Mouse (Mus musculus): Measurements from ENCODE around the gene Kxd1. TPM values are rescaled to one million over a fixed set of nuclear protein-coding genes. Genes with fewer than 3 reads are reported as not detected.

Gene Kxd1
- polyA plus RNA-seq, 1 experiment from 2014 or later: 77.6 TPM

DNA sequence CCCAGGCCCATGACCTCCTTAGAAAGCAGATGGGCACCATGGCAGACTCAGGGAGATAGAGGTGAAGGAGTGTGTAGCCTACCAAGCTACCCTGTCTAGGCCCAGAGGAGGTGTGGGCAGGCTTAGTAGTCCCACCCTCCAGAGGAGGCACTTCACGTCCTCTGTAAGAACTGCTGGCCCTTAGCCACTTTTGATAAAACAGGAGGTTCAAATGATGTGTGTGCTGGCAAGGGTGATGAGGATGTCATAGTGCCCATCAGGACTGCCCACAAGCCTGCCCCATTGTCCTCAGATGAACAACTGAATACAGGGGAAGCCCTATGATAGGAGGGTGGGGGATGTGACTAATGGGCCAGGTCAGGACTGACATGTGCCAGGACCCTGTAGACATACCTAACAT lies 25.1 kb upstream of the Kxd1 start:
- no peak overlapping the region for H3K9ac ChIP-seq (ENCODE audit: low read length)
- no peaks in the 10 kb centered on the region for H3K36me3 ChIP-seq (ENCODE audit: control insufficient read depth, insufficient read depth)
- peaks cover 59% of the 10 kb centered on the region for H3K4me1 ChIP-seq (ENCODE audit: control insufficient read depth, insufficient read depth, low read length)
- no peak overlapping the region for H3K4me2 ChIP-seq (ENCODE audit: low read depth, low read length)
- H3K27ac ChIP-seq (ENCODE audit: low read length): peak overlapping the region; percentile 66
- H3K4me3 ChIP-seq (ENCODE audit: low read length): no peak overlapping the region
- no peaks in the 10 kb centered on the region for H3K27me3 ChIP-seq (ENCODE audit: control insufficient read depth, insufficient read depth, low read length)
- 7% methylated on average over 1 of the region's 1 CpGs for WGBS
- peak; percentile 45; the same call in 1 of the 2 replicates for ATAC-seq (replicated peaks; ENCODE audit: extremely low read depth, insufficient read depth, low FRiP score)
- H3K9me3 ChIP-seq (replicated peaks; ENCODE audit: control insufficient read depth, low read length): no peaks in the 10 kb centered on the region

DNA sequence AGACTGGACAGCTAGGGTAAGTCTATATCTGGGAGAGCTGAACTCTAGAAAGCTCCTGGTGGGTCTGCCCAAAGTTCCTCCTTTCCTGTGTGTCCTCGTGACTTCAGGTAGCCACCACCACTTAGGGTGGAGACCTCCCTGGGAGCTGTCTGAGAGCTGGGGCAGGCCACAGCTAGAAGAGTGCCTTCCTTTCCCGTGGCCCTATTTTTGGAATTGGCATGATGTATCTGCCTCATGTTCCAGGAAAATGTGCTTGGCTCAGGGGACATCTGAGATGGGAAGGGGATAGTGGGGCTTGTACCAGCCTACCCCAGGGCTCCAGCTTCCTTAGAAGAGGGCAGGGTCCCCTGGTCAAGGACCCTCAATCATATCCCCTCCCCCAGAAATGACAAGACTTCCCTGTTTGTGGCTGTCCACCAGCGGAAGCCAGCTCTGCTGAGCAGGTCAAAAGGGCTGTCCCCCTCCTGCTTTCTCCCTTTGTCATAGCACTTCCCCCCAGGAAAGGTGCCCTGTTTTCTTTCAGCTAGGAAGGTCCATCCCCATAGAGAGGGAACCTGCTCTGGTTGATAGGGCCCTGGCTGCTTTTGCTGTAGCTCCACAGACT lies 23.9 kb upstream of the Kxd1 start:
- Histone ChIP-seq H3K27me3 (ENCODE audit: control insufficient read depth, insufficient read depth, low read length) (no peaks in the 10 kb centered on the region), H3K4me1 (ENCODE audit: control insufficient read depth, insufficient read depth, low read length) (peaks cover 52% of the 10 kb centered on the region), H3K27ac (ENCODE audit: low read length) (peak overlapping the region; percentile 83), H3K9ac (ENCODE audit: low read length) (peak overlapping the region; percentile 40), H3K36me3 (ENCODE audit: control insufficient read depth, insufficient read depth) (no peaks in the 10 kb centered on the region), H3K4me3 (ENCODE audit: low read length) (no peak overlapping the region), H3K4me2 (ENCODE audit: low read depth, low read length) (peak overlapping the region; percentile 26; the same call in 1 of the 2 replicates), H3K9me3 (replicated peaks; ENCODE audit: control insufficient read depth, low read length) (no peaks in the 10 kb centered on the region)
- WGBS: 39% methylated on average over 3 of the region's 3 CpGs
- ATAC-seq (replicated peaks; ENCODE audit: extremely low read depth, insufficient read depth, low FRiP score): peak; percentile 54

DNA sequence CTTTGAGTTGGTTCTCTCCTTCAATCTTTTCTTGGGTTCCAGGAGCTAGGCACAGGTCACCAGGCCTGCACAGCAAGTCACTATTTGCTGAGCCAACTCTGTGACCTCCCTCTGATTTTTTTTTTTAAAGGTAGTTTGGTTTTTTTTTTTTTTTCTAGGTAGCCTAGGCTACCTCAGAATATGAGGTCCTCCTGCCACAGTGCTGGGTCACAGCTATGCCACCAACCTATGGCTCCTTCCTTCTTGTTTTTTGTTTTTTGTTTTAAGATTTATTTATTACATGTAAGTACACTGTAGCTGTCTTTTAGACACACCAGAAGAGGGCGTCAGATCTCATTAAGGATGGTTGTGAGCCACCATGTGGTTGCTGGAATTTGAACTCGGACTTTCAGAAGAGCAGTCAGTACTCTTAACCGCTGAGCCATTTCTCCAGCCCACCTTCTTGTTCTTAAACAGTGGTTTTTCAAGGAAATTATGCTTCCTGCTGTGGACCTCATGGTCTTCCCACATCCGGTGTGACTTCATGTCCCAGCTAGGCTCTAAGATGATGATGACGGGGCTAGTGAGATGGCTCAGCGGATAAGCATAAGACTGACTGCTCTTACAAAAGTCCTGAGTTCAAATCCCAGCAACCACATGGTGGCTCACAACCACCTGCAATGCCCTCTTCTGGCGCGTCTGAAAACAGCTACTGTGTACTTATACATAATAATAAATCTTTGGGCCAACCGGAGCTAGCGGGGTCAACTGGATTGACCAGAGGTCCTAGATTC lies 21.8 kb upstream of the Kxd1 start:
- no peak for ATAC-seq (replicated peaks; ENCODE audit: extremely low read depth, insufficient read depth, low FRiP score)
- Histone ChIP-seq H3K36me3 (ENCODE audit: control insufficient read depth, insufficient read depth) (no peaks in the 10 kb centered on the region), H3K4me1 (ENCODE audit: control insufficient read depth, insufficient read depth, low read length) (peaks cover 46% of the 10 kb centered on the region), H3K4me3 (ENCODE audit: low read length) (no peak overlapping the region), H3K4me2 (ENCODE audit: low read depth, low read length) (no peak overlapping the region), H3K27ac (ENCODE audit: low read length) (no peak overlapping the region), H3K9me3 (replicated peaks; ENCODE audit: control insufficient read depth, low read length) (no peaks in the 10 kb centered on the region), H3K9ac (ENCODE audit: low read length) (no peak overlapping the region), H3K27me3 (ENCODE audit: control insufficient read depth, insufficient read depth, low read length) (no peaks in the 10 kb centered on the region)
- WGBS: 88% methylated on average over 10 of the region's 10 CpGs

DNA sequence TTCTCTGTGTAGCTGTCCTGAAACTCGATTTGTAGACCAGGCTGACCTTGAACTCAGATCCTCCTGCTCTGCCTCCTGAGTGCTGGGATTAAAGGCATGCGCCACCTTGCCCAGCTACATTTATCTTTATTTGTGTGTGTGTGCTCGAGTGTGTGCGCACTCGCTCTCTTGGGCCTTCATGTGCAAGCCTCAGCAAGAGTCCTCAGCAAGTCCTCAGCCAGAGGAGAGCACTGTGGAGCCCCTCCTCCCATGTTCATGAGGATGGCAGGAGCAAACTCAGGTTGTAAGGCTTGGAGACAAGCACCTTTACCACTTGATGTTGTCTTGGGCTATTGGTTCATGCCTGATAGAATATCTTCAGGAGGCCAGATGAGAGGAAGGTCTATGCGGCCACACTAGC lies 20.0 kb upstream of the Kxd1 start:
- H3K9me3 ChIP-seq (replicated peaks; ENCODE audit: control insufficient read depth, low read length): no peaks in the 10 kb centered on the region
- no peak overlapping the region for H3K4me3 ChIP-seq (ENCODE audit: low read length)
- no peaks in the 10 kb centered on the region for H3K27me3 ChIP-seq (ENCODE audit: control insufficient read depth, insufficient read depth, low read length)
- H3K4me2 ChIP-seq (ENCODE audit: low read depth, low read length): no peak overlapping the region
- no peak overlapping the region for H3K27ac ChIP-seq (ENCODE audit: low read length)
- peaks cover 34% of the 10 kb centered on the region for H3K4me1 ChIP-seq (ENCODE audit: control insufficient read depth, insufficient read depth, low read length)
- WGBS: 87% methylated on average over 6 of the region's 6 CpGs
- no peak for ATAC-seq (replicated peaks; ENCODE audit: extremely low read depth, insufficient read depth, low FRiP score)
- H3K36me3 ChIP-seq (ENCODE audit: control insufficient read depth, insufficient read depth): no peaks in the 10 kb centered on the region
- H3K9ac ChIP-seq (ENCODE audit: low read length): no peak overlapping the region

DNA sequence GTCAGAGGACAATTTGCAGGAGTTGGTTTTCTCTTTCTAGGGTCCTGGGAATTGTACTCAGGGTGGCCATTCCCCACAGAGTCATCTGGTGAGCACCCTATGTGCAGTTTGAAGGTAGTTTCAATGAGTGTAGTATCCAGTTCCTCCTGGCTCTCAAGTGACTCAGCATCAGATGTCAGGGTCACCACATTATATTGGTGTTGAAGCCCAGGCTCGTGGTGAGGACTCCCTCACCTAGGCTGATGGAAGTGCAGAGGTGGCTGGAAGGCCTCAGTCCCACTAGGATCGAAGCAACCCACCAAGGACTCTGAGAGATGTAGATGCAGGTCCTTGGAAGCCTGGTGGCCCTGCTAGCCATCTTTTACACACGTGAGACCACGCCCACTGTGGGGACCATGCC lies 18.7 kb upstream of the Kxd1 start:
- H3K9ac ChIP-seq (ENCODE audit: low read length): no peak overlapping the region
- H3K36me3 ChIP-seq (ENCODE audit: control insufficient read depth, insufficient read depth): no peaks in the 10 kb centered on the region
- 84% methylated on average over 4 of the region's 4 CpGs for WGBS
- no peak for ATAC-seq (replicated peaks; ENCODE audit: extremely low read depth, insufficient read depth, low FRiP score)
- H3K27me3 ChIP-seq (ENCODE audit: control insufficient read depth, insufficient read depth, low read length): no peaks in the 10 kb centered on the region
- peaks cover 25% of the 10 kb centered on the region for H3K4me1 ChIP-seq (ENCODE audit: control insufficient read depth, insufficient read depth, low read length)
- H3K9me3 ChIP-seq (replicated peaks; ENCODE audit: control insufficient read depth, low read length): no peaks in the 10 kb centered on the region
- no peak overlapping the region for H3K4me2 ChIP-seq (ENCODE audit: low read depth, low read length)
- no peak overlapping the region for H3K4me3 ChIP-seq (ENCODE audit: low read length)
- no peak overlapping the region for H3K27ac ChIP-seq (ENCODE audit: low read length)

DNA sequence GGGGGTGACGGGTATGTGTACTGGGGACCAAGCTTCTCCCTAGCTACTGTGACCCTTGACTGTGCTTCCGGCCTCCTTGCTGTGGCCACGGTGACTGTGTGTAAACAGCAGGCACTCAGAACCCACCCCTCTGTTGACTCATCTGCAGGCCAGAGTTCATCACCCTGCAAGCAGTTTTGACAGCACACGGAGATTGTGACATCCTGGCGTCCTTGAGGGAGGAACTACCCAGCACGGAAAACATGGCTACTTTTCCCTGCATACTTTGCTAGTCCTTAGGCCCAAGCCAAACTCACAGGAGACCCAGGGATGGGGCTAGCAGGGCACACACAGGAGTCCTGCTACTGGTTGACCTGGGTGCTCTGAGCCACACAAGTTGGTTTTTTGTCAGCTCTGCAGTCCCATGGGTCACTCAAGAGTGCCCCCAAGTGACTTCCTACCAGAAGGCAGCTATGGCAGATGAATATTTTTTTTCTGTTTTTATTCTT lies 16.5 kb upstream of the Kxd1 start:
- Histone ChIP-seq H3K9me3 (replicated peaks; ENCODE audit: control insufficient read depth, low read length) (no peaks in the 10 kb centered on the region), H3K4me1 (ENCODE audit: control insufficient read depth, insufficient read depth, low read length) (peaks cover 32% of the 10 kb centered on the region), H3K27ac (ENCODE audit: low read length) (peak overlapping the region; percentile 38; the same call in 1 of the 2 replicates)

DNA sequence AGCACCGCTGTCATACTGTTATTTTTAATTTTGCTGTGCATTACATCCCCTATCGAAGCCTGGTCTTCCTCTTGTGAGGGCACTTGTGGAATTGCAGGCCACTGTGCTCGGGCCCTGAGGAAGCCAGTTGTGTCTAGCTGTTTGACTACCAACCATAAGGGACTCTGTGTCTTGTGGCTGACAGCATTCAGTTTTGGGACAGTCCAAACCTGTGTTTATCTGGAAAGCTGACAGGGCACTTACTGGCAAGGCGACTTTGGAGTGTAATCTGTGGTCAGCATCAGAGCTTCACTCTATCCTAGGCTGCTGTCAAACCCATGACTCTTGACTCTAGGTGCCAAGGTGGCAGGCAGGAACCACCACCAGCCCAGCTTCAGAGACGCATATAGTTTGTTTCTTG lies 13.3 kb upstream of the Kxd1 start:
- peaks cover 7% of the 10 kb centered on the region for H3K36me3 ChIP-seq (ENCODE audit: control insufficient read depth, insufficient read depth)
- peak overlapping the region; percentile 91 for H3K4me2 ChIP-seq (ENCODE audit: low read depth, low read length)
- no peak overlapping the region; the same call in 1 of the 2 replicates for H3K27ac ChIP-seq (ENCODE audit: low read length)
- 59% methylated on average over 5 of the region's 5 CpGs for WGBS
- peaks cover 28% of the 10 kb centered on the region for H3K4me1 ChIP-seq (ENCODE audit: control insufficient read depth, insufficient read depth, low read length)
- no peak for ATAC-seq (replicated peaks; ENCODE audit: extremely low read depth, insufficient read depth, low FRiP score)
- H3K27me3 ChIP-seq (ENCODE audit: control insufficient read depth, insufficient read depth, low read length): no peaks in the 10 kb centered on the region
- H3K9me3 ChIP-seq (replicated peaks; ENCODE audit: control insufficient read depth, low read length): no peaks in the 10 kb centered on the region
- no peak overlapping the region; the same call in 1 of the 2 replicates for H3K9ac ChIP-seq (ENCODE audit: low read length)
- H3K4me3 ChIP-seq (ENCODE audit: low read length): peak overlapping the region; percentile 94; the same call in 1 of the 2 replicates

More for the DNA sequence above, 16.5 kb upstream of the Kxd1 start:
- Histone ChIP-seq H3K4me2 (ENCODE audit: low read depth, low read length) (no peak overlapping the region), H3K36me3 (ENCODE audit: control insufficient read depth, insufficient read depth) (no peaks in the 10 kb centered on the region), H3K4me3 (ENCODE audit: low read length) (no peak overlapping the region), H3K27me3 (ENCODE audit: control insufficient read depth, insufficient read depth, low read length) (no peaks in the 10 kb centered on the region), H3K9ac (ENCODE audit: low read length) (no peak overlapping the region)
- ATAC-seq (replicated peaks; ENCODE audit: extremely low read depth, insufficient read depth, low FRiP score): no peak
- 56% methylated on average over 6 of the region's 6 CpGs for WGBS

DNA sequence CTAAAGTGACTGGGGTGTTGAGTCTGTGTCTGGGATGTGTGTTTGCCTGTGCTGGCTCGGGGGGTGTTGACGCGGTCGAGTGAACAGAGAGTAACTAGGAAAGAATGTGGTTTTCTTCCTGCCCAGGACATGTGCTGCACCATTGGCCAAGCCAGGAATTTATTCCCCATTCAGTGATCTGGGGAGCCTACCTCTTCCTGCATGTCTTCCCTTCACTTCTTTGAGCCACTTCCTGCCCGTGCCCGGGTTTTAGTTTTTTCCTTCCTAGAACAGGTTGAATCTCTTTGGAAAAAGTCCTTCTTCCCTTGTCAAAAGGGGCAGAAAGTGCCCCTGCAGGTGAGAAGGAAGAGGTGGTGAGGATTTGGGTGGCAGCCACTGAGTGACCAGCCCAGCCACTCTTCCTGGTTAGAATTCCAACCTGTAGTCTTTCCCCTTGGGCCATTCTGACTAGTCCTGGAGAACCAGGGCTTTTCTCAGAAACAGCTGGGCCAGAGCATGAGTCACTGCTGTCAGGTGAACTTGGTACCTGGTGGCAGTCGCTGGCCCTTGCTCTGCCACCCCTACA lies 12.8 kb upstream of the Kxd1 start:
- Histone ChIP-seq H3K27me3 (ENCODE audit: control insufficient read depth, insufficient read depth, low read length) (no peaks in the 10 kb centered on the region), H3K9me3 (replicated peaks; ENCODE audit: control insufficient read depth, low read length) (no peaks in the 10 kb centered on the region), H3K27ac (ENCODE audit: low read length) (peak overlapping the region; percentile 92), H3K4me3 (ENCODE audit: low read length) (peak overlapping the region; percentile 94), H3K4me2 (ENCODE audit: low read depth, low read length) (peak overlapping the region; percentile 91), H3K9ac (ENCODE audit: low read length) (peak overlapping the region; percentile 95), H3K36me3 (ENCODE audit: control insufficient read depth, insufficient read depth) (peaks cover 10% of the 10 kb centered on the region), H3K4me1 (ENCODE audit: control insufficient read depth, insufficient read depth, low read length) (peaks cover 28% of the 10 kb centered on the region)
- ATAC-seq (replicated peaks; ENCODE audit: extremely low read depth, insufficient read depth, low FRiP score): no peak
- WGBS: 24% methylated on average over 7 of the region's 7 CpGs

DNA sequence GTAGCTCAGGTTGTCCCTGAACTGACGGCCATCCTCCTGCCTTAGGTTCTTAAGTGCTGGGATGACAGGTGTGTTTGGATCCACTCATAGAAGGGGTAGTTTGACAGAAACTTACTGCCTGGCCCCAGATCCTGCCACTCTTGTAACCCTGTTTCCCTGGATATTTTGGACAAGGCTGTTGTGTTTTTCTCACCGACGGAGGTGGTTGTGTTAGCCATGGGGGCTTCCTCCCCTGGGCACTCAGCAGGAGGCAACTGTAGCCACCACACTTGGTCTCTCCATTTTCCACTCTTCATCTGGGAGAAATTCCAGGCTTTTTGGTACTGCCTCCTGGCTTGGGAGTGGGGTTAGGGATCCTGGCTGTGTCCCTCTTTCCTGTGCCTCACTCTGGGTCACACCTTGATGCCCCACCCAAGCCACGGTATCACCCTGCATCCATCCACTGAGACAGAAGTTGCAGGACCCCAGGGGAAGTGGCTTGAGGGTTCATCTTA lies 12.3 kb upstream of the Kxd1 start:
- no peak for ATAC-seq (replicated peaks; ENCODE audit: extremely low read depth, insufficient read depth, low FRiP score)

More for the DNA sequence above, 12.3 kb upstream of the Kxd1 start:
- Histone ChIP-seq H3K27me3 (ENCODE audit: control insufficient read depth, insufficient read depth, low read length) (no peaks in the 10 kb centered on the region), H3K27ac (ENCODE audit: low read length) (peak overlapping the region; percentile 92), H3K4me2 (ENCODE audit: low read depth, low read length) (peak overlapping the region; percentile 91), H3K9ac (ENCODE audit: low read length) (peak overlapping the region; percentile 95), H3K4me3 (ENCODE audit: low read length) (peak overlapping the region; percentile 94), H3K9me3 (replicated peaks; ENCODE audit: control insufficient read depth, low read length) (no peaks in the 10 kb centered on the region), H3K4me1 (ENCODE audit: control insufficient read depth, insufficient read depth, low read length) (peaks cover 28% of the 10 kb centered on the region), H3K36me3 (ENCODE audit: control insufficient read depth, insufficient read depth) (peaks cover 14% of the 10 kb centered on the region)
- WGBS: 6% methylated on average over 4 of the region's 4 CpGs

Measured in heart, embryonic 16.5 days (tissue).